Mouse (Mus musculus): ENCODE results near the gene Fam133b. TPM values are rescaled to one million over a fixed set of nuclear protein-coding genes. Genes with fewer than 3 reads are reported as not detected.
"Not testable (repeated sequence)": the region's sequence is repeated elsewhere in the genome, so short reads cannot be mapped to it uniquely, and the experiment has no call there.

Fam133b gene
- polyA plus RNA-seq, 1 experiment from 2014 or later: 31.6 TPM

- 88% methylated on average over 9 of the region's 9 CpGs for WGBS
- Histone ChIP-seq H3K4me3 (ENCODE audit: low read length) (no peak overlapping the region), H3K4me1 (replicated peaks; ENCODE audit: control insufficient read depth, insufficient read depth, low read length) (peaks cover 5% of the 10 kb centered on the region), H3K9ac (ENCODE audit: low read length) (no peak overlapping the region), H3K27ac (ENCODE audit: low read length) (no peak overlapping the region), H3K9me3 (ENCODE audit: control insufficient read depth, low read length) (no peaks in the 10 kb centered on the region), H3K27me3 (ENCODE audit: control insufficient read depth, insufficient read depth, low read depth, low read length) (no peaks in the 10 kb centered on the region), H3K36me3 (ENCODE audit: control insufficient read depth, insufficient read depth, low read length) (peaks cover 3% of the 10 kb centered on the region), H3K4me2 (ENCODE audit: low read depth, low read length) (no peak overlapping the region)
- no peak for ATAC-seq (ENCODE audit: low read depth)
These were observed 28.2 kb upstream of the Fam133b start for GRCm38 (mm10) chr5:3515477-3515876.

GRCm38 (mm10) chr5:3516481-3517075 lies 27.1 kb upstream of the Fam133b start:
- Histone ChIP-seq H3K9me3 (ENCODE audit: control insufficient read depth, low read length) (no peaks in the 10 kb centered on the region), H3K4me2 (ENCODE audit: low read depth, low read length) (no peak overlapping the region), H3K27ac (ENCODE audit: low read length) (no peak overlapping the region), H3K27me3 (ENCODE audit: control insufficient read depth, insufficient read depth, low read depth, low read length) (no peaks in the 10 kb centered on the region), H3K4me3 (ENCODE audit: low read length) (no peak overlapping the region), H3K4me1 (replicated peaks; ENCODE audit: control insufficient read depth, insufficient read depth, low read length) (peaks cover 5% of the 10 kb centered on the region), H3K9ac (ENCODE audit: low read length) (no peak overlapping the region), H3K36me3 (ENCODE audit: control insufficient read depth, insufficient read depth, low read length) (peaks cover 10% of the 10 kb centered on the region)
- peak; percentile 86 for ATAC-seq (ENCODE audit: low read depth)
- WGBS: 43% methylated on average over 9 of the region's 9 CpGs

- 84% methylated on average over 18 of the region's 18 CpGs for WGBS
- Histone ChIP-seq H3K9ac (ENCODE audit: low read length) (no peak overlapping the region), H3K27ac (ENCODE audit: low read length) (no peak overlapping the region)
These were observed 22.9 kb upstream of the Fam133b start for GRCm38 (mm10) chr5:3520493-3521359.

GRCm38 (mm10) chr5:3521741-3522140 lies 21.9 kb upstream of the Fam133b start:
- H3K27me3 ChIP-seq (ENCODE audit: control insufficient read depth, insufficient read depth, low read depth, low read length): no peaks in the 10 kb centered on the region
- H3K4me2 ChIP-seq (ENCODE audit: low read depth, low read length): no peak overlapping the region
- H3K9me3 ChIP-seq (ENCODE audit: control insufficient read depth, low read length): no peaks in the 10 kb centered on the region
- no peak overlapping the region for H3K4me3 ChIP-seq (ENCODE audit: low read length)
- H3K4me1 ChIP-seq (replicated peaks; ENCODE audit: control insufficient read depth, insufficient read depth, low read length): no peaks in the 10 kb centered on the region
- no peak overlapping the region for H3K27ac ChIP-seq (ENCODE audit: low read length)
- no peak overlapping the region for H3K9ac ChIP-seq (ENCODE audit: low read length)
- H3K36me3 ChIP-seq (ENCODE audit: control insufficient read depth, insufficient read depth, low read length): peaks cover 16% of the 10 kb centered on the region
- no peak for ATAC-seq (ENCODE audit: low read depth)
- 91% methylated on average over 12 of the region's 12 CpGs for WGBS

More at GRCm38 (mm10) chr5:3520493-3521359, 22.9 kb upstream of the Fam133b start:
- no peak for ATAC-seq (ENCODE audit: low read depth)
- H3K27me3 ChIP-seq (ENCODE audit: control insufficient read depth, insufficient read depth, low read depth, low read length): no peaks in the 10 kb centered on the region
- H3K4me1 ChIP-seq (replicated peaks; ENCODE audit: control insufficient read depth, insufficient read depth, low read length): peaks cover 5% of the 10 kb centered on the region
- no peak overlapping the region for H3K4me3 ChIP-seq (ENCODE audit: low read length)
- no peak overlapping the region for H3K4me2 ChIP-seq (ENCODE audit: low read depth, low read length)
- H3K36me3 ChIP-seq (ENCODE audit: control insufficient read depth, insufficient read depth, low read length): peaks cover 16% of the 10 kb centered on the region
- H3K9me3 ChIP-seq (ENCODE audit: control insufficient read depth, low read length): no peaks in the 10 kb centered on the region

- WGBS: 85% methylated on average over 10 of the region's 10 CpGs
- no peak for ATAC-seq (ENCODE audit: low read depth)
- H3K4me1 ChIP-seq (replicated peaks; ENCODE audit: control insufficient read depth, insufficient read depth, low read length): no peaks in the 10 kb centered on the region
- H3K4me3 ChIP-seq (ENCODE audit: low read length): no peak overlapping the region
- H3K9ac ChIP-seq (ENCODE audit: low read length): no peak overlapping the region
- no peaks in the 10 kb centered on the region for H3K27me3 ChIP-seq (ENCODE audit: control insufficient read depth, insufficient read depth, low read depth, low read length)
- no peak overlapping the region for H3K27ac ChIP-seq (ENCODE audit: low read length)
- peaks cover 16% of the 10 kb centered on the region for H3K36me3 ChIP-seq (ENCODE audit: control insufficient read depth, insufficient read depth, low read length)
- no peaks in the 10 kb centered on the region for H3K9me3 ChIP-seq (ENCODE audit: control insufficient read depth, low read length)
- H3K4me2 ChIP-seq (ENCODE audit: low read depth, low read length): no peak overlapping the region
These were observed 20.8 kb upstream of the Fam133b start for GRCm38 (mm10) chr5:3522826-3523225.

- Histone ChIP-seq H3K4me2 (ENCODE audit: low read depth, low read length) (no peak overlapping the region), H3K4me1 (replicated peaks; ENCODE audit: control insufficient read depth, insufficient read depth, low read length) (no peaks in the 10 kb centered on the region), H3K27ac (ENCODE audit: low read length) (no peak overlapping the region), H3K27me3 (ENCODE audit: control insufficient read depth, insufficient read depth, low read depth, low read length) (no peaks in the 10 kb centered on the region), H3K9me3 (ENCODE audit: control insufficient read depth, low read length) (no peaks in the 10 kb centered on the region), H3K9ac (ENCODE audit: low read length) (no peak overlapping the region), H3K4me3 (ENCODE audit: low read length) (no peak overlapping the region), H3K36me3 (ENCODE audit: control insufficient read depth, insufficient read depth, low read length) (peaks cover 2% of the 10 kb centered on the region; the same call in 1 of the 2 replicates)
- 53% methylated on average over 5 of the region's 5 CpGs for WGBS
- ATAC-seq (ENCODE audit: low read depth): 0 out of 2 replicates have a peak, but pooled peaks have one; percentile 45
These were observed 16.5 kb upstream of the Fam133b start for GRCm38 (mm10) chr5:3527041-3527691.

- H3K4me2 ChIP-seq (ENCODE audit: low read depth, low read length): no peak overlapping the region
These were observed 13.9 kb upstream of the Fam133b start for GRCm38 (mm10) chr5:3529585-3530189.

GRCm38 (mm10) chr5:3532048-3532447 lies 11.6 kb upstream of the Fam133b start:
- H3K4me2 ChIP-seq (ENCODE audit: low read depth, low read length); H3K4me1 ChIP-seq (replicated peaks; ENCODE audit: control insufficient read depth, insufficient read depth, low read length); H3K9ac ChIP-seq (ENCODE audit: low read length); H3K9me3 ChIP-seq (ENCODE audit: control insufficient read depth, low read length); H3K4me3 ChIP-seq (ENCODE audit: low read length); H3K27me3 ChIP-seq (ENCODE audit: control insufficient read depth, insufficient read depth, low read depth, low read length); ATAC-seq (ENCODE audit: low read depth); H3K36me3 ChIP-seq (ENCODE audit: control insufficient read depth, insufficient read depth, low read length); H3K27ac ChIP-seq (ENCODE audit: low read length): not testable (repeated sequence)

More at GRCm38 (mm10) chr5:3529585-3530189, 13.9 kb upstream of the Fam133b start:
- WGBS: 75% methylated on average over 10 of the region's 10 CpGs
- no peaks in the 10 kb centered on the region for H3K4me1 ChIP-seq (replicated peaks; ENCODE audit: control insufficient read depth, insufficient read depth, low read length)
- ATAC-seq (ENCODE audit: low read depth): no peak
- no peak overlapping the region for H3K27ac ChIP-seq (ENCODE audit: low read length)
- H3K9ac ChIP-seq (ENCODE audit: low read length): no peak overlapping the region
- H3K4me3 ChIP-seq (ENCODE audit: low read length): no peak overlapping the region
- H3K27me3 ChIP-seq (ENCODE audit: control insufficient read depth, insufficient read depth, low read depth, low read length): no peaks in the 10 kb centered on the region
- H3K9me3 ChIP-seq (ENCODE audit: control insufficient read depth, low read length): no peaks in the 10 kb centered on the region
- no peaks in the 10 kb centered on the region for H3K36me3 ChIP-seq (ENCODE audit: control insufficient read depth, insufficient read depth, low read length)

All from lung, embryonic 16.5 days (tissue).